Mouse (Mus musculus) neural tube, embryonic 12.5 days (tissue): Measurements from ENCODE around the gene Hnf4a. TPM values are rescaled to one million over a fixed set of nuclear protein-coding genes. Genes with fewer than 3 reads are reported as not detected.

Source experiments
- ATAC-seq: fragments of 200-750 bp; cut with Nextera tagmentation; 2 replicates; pipeline ENCODE4 v1.8.0; 2017; ENCODE audit warnings: low read depth, mild to moderate bottlenecking, moderate TSS enrichment, moderate library complexity; ENCODE audit not compliant: low FRiP score
- H3K27ac ChIP-seq: fragments of 300-500 bp; sonication (generic); 2 replicates; pipeline ENCODE4 v1.5.1; 2016
- H3K27me3 ChIP-seq: fragments of 300-500 bp; sonication (generic); replicated peaks from 2 replicates; pipeline ENCODE4 v1.6.1; 2016; ENCODE audit warnings: mild to moderate bottlenecking
- H3K36me3 ChIP-seq: fragments of 300-500 bp; sonication (generic); 2 replicates; pipeline ENCODE4 v1.6.1; 2016; ENCODE audit warnings: mild to moderate bottlenecking
- H3K4me1 ChIP-seq: fragments of 300-500 bp; sonication (generic); 2 replicates; pipeline ENCODE4 v1.6.1; 2016
- H3K4me2 ChIP-seq: fragments of 300-500 bp; sonication (generic); replicated peaks from 2 replicates; pipeline ENCODE4 v1.6.1; 2016; ENCODE audit warnings: mild to moderate bottlenecking
- H3K4me3 ChIP-seq: fragments of 300-500 bp; sonication (generic); 2 replicates; pipeline ENCODE4 v1.5.1; 2016
- H3K9ac ChIP-seq: fragments of 300-500 bp; sonication (generic); 2 replicates; pipeline ENCODE4 v1.6.1; 2016; ENCODE audit warnings: mild to moderate bottlenecking
- H3K9me3 ChIP-seq: fragments of 300-500 bp; sonication (generic); 2 replicates; pipeline ENCODE4 v1.6.1; 2016; ENCODE audit warnings: mild to moderate bottlenecking
- WGBS: fragments of 180-500 bp; shearing (Covaris S2); methylation state at CpG from one replicate; pipeline ENCODE4 v1.1.7; 2016; 5-methylcytosine and 5-hydroxymethylcytosine counted together
- polyA plus RNA-seq: library from polyadenylated mRNA; unstranded; fragments of >200 nt; fragmentation: Nextera tagmentation; extraction: Ambion mirVana; gene quantifications from 2 replicates; pipeline ENCODE4 v1.2.1, GENCODE M21; 2016

The Hnf4a gene
- polyA plus RNA-seq, 1 experiment from 2014 or later, result not detected

DNA sequence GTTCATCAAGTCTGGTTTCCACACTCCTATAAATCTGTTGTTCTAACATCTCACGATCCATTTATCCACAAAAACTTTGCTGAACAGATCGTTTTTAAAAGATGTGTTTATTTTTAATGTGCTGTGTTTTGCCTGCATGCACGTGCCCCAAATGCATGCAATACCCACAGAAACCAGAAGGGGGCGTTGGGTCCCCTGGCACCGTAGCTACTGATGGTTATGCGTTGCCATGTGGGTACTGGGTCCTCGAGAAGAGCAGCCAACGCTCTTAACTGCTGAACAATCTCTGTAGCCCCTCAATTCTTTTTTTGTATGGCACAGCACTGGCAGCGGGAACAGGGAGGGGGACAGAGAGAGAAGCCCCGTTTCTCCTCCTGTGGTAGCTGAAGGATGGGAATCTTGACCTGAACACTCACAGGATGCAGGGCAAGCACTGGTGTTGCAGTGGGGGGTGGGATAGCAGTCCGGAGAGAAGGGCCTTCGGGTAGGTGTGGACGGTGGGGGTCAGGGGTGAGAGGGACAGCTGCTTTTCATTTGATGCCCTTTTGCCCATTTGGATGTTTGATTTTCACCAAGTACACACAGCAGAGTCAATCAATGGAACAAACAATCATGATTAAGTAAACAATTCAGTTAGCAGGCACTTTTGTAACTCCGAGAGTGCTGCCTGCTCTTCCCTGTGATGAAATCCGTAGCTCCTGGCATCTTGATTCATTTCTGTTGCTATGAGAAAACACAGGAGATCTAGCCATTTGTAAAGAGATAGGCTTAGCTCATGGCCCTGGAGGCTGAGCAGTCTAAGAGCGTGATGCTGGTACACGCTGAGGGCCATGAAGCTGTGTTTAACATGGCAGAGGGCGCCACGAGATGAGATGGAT lies 80.0 kb downstream of the Hnf4a start:
- no peak for ATAC-seq
- no peak overlapping the region for H3K4me2 ChIP-seq
- no peaks in the 10 kb centered on the region for H3K4me1 ChIP-seq
- no peak overlapping the region for H3K9ac ChIP-seq
- WGBS, result 51% methylated on average over 19 of the region's 19 CpGs
- no peaks in the 10 kb centered on the region for H3K9me3 ChIP-seq
- H3K36me3 ChIP-seq, result no peaks in the 10 kb centered on the region
- H3K4me3 ChIP-seq, result no peak overlapping the region
- no peaks in the 10 kb centered on the region for H3K27me3 ChIP-seq
- H3K27ac ChIP-seq, result no peak overlapping the region

DNA sequence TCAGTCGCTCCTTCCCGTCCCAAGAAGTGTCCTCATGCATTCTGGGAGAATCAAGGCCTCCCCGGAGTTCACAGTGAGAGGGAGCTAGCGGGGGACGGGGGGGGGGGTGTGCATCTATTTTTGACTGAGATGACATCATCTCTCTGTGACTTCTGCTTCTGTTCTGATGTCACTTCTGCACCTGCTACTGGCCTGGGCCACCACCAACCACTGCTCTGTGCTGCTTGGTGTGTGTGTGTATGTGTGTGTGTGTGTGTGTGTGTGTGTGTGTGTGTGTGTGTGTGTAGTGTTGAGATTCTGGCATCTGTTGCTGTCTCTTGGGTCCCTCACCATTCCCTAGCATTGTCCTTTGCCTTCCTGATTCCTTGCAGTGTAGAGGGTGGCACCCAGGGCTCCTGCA lies 80.9 kb downstream of the Hnf4a start:
- H3K36me3 ChIP-seq, result no peaks in the 10 kb centered on the region
- no peaks in the 10 kb centered on the region for H3K9me3 ChIP-seq
- H3K9ac ChIP-seq, result no peak overlapping the region
- H3K4me1 ChIP-seq, result no peaks in the 10 kb centered on the region
- ATAC-seq, result no peak
- no peak overlapping the region for H3K4me3 ChIP-seq
- no peaks in the 10 kb centered on the region for H3K27me3 ChIP-seq
- WGBS, result 74% methylated on average over 5 of the region's 5 CpGs
- no peak overlapping the region for H3K27ac ChIP-seq
- H3K4me2 ChIP-seq, result no peak overlapping the region

DNA sequence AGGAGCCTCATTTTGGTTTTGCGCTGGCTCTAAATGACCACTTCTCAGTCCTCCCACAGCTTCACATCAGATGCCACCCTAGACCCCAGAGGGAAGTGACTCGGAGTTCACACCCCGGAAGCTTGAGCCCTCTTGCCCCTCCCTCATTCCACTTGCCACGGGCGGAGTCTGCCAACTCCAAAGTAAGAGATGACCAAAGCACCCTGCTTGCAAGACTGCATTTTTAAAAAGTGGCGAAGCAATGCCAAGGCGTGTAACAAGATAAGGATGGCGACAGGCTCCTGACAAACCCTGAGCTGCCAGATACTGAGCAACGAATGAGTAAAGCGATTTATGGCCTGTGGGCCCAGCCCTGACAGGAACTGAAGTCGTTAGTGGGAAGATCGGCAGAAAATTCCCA lies 83.6 kb downstream of the Hnf4a start:
- no peaks in the 10 kb centered on the region for H3K36me3 ChIP-seq
- no peak overlapping the region for H3K27ac ChIP-seq
- no peak overlapping the region for H3K4me2 ChIP-seq
- H3K9ac ChIP-seq, result no peak overlapping the region
- no peaks in the 10 kb centered on the region for H3K4me1 ChIP-seq
- 73% methylated on average over 12 of the region's 12 CpGs for WGBS
- H3K27me3 ChIP-seq, result no peaks in the 10 kb centered on the region
- no peak overlapping the region for H3K4me3 ChIP-seq
- no peaks in the 10 kb centered on the region for H3K9me3 ChIP-seq
- no peak for ATAC-seq

DNA sequence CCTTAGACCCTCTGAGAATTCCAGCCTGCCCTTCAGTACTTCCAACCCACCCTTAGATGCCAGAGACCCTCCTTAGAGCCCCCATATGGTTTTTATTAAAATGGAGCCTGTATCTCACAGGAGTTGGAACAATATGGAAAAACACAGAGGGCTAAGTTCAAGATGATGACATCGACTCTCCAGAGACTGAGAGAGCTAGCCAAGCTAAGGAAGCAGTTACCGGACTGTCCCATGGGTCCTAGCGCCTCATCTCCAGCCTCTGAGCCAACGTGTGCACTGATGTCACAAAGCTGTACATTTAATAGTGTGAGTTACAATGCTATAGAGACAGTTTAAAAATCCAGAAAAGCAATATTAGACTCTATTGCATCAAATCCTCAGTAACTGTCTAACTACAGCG lies 84.4 kb downstream of the Hnf4a start:
- no peaks in the 10 kb centered on the region for H3K9me3 ChIP-seq
- no peak overlapping the region for H3K4me3 ChIP-seq
- ATAC-seq, result no peak
- no peaks in the 10 kb centered on the region for H3K36me3 ChIP-seq
- no peaks in the 10 kb centered on the region for H3K4me1 ChIP-seq
- no peak overlapping the region for H3K9ac ChIP-seq
- WGBS, result 73% methylated on average over 5 of the region's 5 CpGs
- no peaks in the 10 kb centered on the region for H3K27me3 ChIP-seq
- no peak overlapping the region for H3K27ac ChIP-seq
- no peak overlapping the region for H3K4me2 ChIP-seq

DNA sequence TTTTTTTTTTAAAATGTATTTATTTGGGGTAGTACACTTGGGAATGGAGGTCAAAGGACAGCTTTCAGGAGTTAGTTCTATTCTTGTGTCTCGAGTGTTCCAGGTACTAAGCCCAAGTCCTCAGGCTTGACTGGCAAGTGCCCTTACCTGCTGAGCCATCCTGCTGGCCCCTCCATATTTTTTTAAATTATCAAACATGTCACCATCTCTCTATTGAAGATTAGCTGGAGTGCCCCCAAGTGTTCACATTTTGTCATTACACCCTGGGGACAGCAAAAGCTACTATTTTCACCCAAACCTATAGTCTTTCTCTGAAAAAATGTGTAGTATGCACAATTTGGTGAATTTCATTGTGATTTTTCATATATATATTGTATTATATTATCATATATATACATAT lies 85.5 kb downstream of the Hnf4a start:
- H3K27ac ChIP-seq, result no peak overlapping the region
- H3K4me2 ChIP-seq, result no peak overlapping the region
- no peaks in the 10 kb centered on the region for H3K27me3 ChIP-seq
- WGBS, result 82% methylated on average over 1 of the region's 1 CpGs
- H3K4me1 ChIP-seq, result no peaks in the 10 kb centered on the region
- no peaks in the 10 kb centered on the region for H3K9me3 ChIP-seq
- H3K9ac ChIP-seq, result no peak overlapping the region
- no peak for ATAC-seq
- no peak overlapping the region for H3K4me3 ChIP-seq
- H3K36me3 ChIP-seq, result no peaks in the 10 kb centered on the region

- Histone ChIP-seq H3K36me3 (no peaks in the 10 kb centered on the region), H3K4me2 (no peak overlapping the region), H3K9me3 (no peaks in the 10 kb centered on the region), H3K4me1 (no peaks in the 10 kb centered on the region), H3K4me3 (no peak overlapping the region), H3K9ac (no peak overlapping the region), H3K27ac (no peak overlapping the region), H3K27me3 (no peaks in the 10 kb centered on the region)
- no peak for ATAC-seq
- WGBS, result 89% methylated on average over 10 of the region's 10 CpGs
Measured at GRCm38 (mm10) chr2:163593636-163594282, 87.2 kb downstream of the Hnf4a start.

- WGBS, result 15% methylated on average over 2 of the region's 2 CpGs
- no peaks in the 10 kb centered on the region for H3K36me3 ChIP-seq
- H3K4me2 ChIP-seq, result no peak overlapping the region
- no peak for ATAC-seq
- no peaks in the 10 kb centered on the region for H3K9me3 ChIP-seq
- no peaks in the 10 kb centered on the region for H3K4me1 ChIP-seq
- no peak overlapping the region for H3K27ac ChIP-seq
- no peak overlapping the region for H3K4me3 ChIP-seq
- no peak overlapping the region for H3K9ac ChIP-seq
- no peaks in the 10 kb centered on the region for H3K27me3 ChIP-seq
Measured at GRCm38 (mm10) chr2:163595119-163595518, 88.5 kb downstream of the Hnf4a start.

GRCm38 (mm10) chr2:163596057-163596872 lies 89.7 kb downstream of the Hnf4a start:
- H3K27ac ChIP-seq, result no peak overlapping the region
- no peak overlapping the region for H3K4me3 ChIP-seq
- WGBS, result 80% methylated on average over 13 of the region's 13 CpGs
- H3K4me1 ChIP-seq, result no peaks in the 10 kb centered on the region
- H3K9me3 ChIP-seq, result no peaks in the 10 kb centered on the region
- no peak for ATAC-seq
- no peak overlapping the region for H3K9ac ChIP-seq
- no peaks in the 10 kb centered on the region for H3K36me3 ChIP-seq
- no peaks in the 10 kb centered on the region for H3K27me3 ChIP-seq
- no peak overlapping the region for H3K4me2 ChIP-seq

DNA sequence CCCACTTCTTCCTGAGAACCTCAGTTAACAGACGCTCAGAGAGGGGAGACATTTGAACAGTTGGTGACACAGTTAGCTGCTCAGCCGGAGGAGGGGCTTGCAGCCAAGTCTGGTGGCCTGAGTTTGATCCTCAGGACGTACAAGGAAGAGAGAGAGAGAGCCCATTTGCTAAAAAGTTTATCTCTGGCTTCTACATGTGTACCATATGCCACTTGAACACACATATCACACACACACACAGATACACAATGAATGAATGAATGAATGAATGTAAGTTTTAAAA lies 90.2 kb downstream of the Hnf4a start:
- Histone ChIP-seq H3K4me1 (no peaks in the 10 kb centered on the region), H3K27ac (no peak overlapping the region), H3K27me3 (no peaks in the 10 kb centered on the region), H3K9me3 (no peaks in the 10 kb centered on the region), H3K36me3 (no peaks in the 10 kb centered on the region), H3K4me2 (no peak overlapping the region), H3K4me3 (no peak overlapping the region), H3K9ac (no peak overlapping the region)
- whole genome bisulfite sequencing, result 74% methylated on average over 3 of the region's 3 CpGs
- no peak for ATAC-seq

DNA sequence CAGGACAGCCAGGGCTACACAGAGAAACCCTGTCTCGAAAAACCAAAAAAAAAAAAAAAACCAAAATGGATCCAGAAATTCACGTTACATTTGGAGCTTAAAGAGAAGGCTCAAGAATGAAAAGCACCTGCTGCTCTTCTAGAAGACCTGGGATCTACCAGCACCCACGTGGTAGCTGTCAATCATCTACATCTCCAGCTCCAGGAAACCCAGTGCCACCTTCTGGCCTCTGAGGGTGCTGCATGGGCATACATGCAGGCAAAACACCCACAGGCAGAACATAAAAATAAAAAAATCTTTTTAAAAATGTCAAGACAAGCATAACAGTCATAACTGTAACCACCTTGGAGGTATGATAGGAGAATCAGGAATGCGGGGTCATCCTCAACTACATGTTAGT lies 91.1 kb downstream of the Hnf4a start:
- ATAC-seq, result no peak
- no peak overlapping the region for H3K4me3 ChIP-seq
- 62% methylated on average over 4 of the region's 4 CpGs for WGBS
- no peak overlapping the region for H3K9ac ChIP-seq
- no peaks in the 10 kb centered on the region for H3K27me3 ChIP-seq
- H3K27ac ChIP-seq, result no peak overlapping the region
- H3K4me2 ChIP-seq, result no peak overlapping the region
- peaks cover 1% of the 10 kb centered on the region for H3K4me1 ChIP-seq
- no peaks in the 10 kb centered on the region for H3K9me3 ChIP-seq
- H3K36me3 ChIP-seq, result no peaks in the 10 kb centered on the region

GRCm38 (mm10) chr2:163599226-163599625 lies 92.6 kb downstream of the Hnf4a start:
- H3K27me3 ChIP-seq, result no peaks in the 10 kb centered on the region
- ATAC-seq, result no peak
- peaks cover 11% of the 10 kb centered on the region for H3K4me1 ChIP-seq
- H3K4me3 ChIP-seq, result no peak overlapping the region
- no peak overlapping the region for H3K9ac ChIP-seq
- no peaks in the 10 kb centered on the region for H3K9me3 ChIP-seq
- no peaks in the 10 kb centered on the region for H3K36me3 ChIP-seq
- no peak overlapping the region for H3K4me2 ChIP-seq
- WGBS, result 0% methylated on average over 1 of the region's 1 CpGs
- no peak overlapping the region for H3K27ac ChIP-seq

- no peak for ATAC-seq
- H3K4me1 ChIP-seq, result peaks cover 11% of the 10 kb centered on the region
Measured at GRCm38 (mm10) chr2:163601066-163601465, 94.5 kb downstream of the Hnf4a start.

More at GRCm38 (mm10) chr2:163601066-163601465, 94.5 kb downstream of the Hnf4a start:
- no peak overlapping the region for H3K4me3 ChIP-seq
- H3K9ac ChIP-seq, result no peak overlapping the region
- no peaks in the 10 kb centered on the region for H3K9me3 ChIP-seq
- WGBS, result 92% methylated on average over 7 of the region's 7 CpGs
- no peaks in the 10 kb centered on the region for H3K27me3 ChIP-seq
- no peaks in the 10 kb centered on the region for H3K36me3 ChIP-seq
- H3K4me2 ChIP-seq, result no peak overlapping the region
- no peak overlapping the region for H3K27ac ChIP-seq
